Mouse (Mus musculus) liver, embryonic 13.5 days (tissue): ENCODE results near the gene Vmn2r124. TPM values are rescaled to one million over a fixed set of nuclear protein-coding genes. Genes with fewer than 3 reads are reported as not detected.
"Not testable (repeated sequence)": the region's sequence is repeated elsewhere in the genome, so short reads cannot be mapped to it uniquely, and the experiment has no call there.

Experiments
- ATAC-seq: fragments of 200-750 bp; cut with Nextera tagmentation; 2 replicates; pipeline ENCODE4 v1.8.0; 2017; ENCODE audit warnings: low read depth, mild to moderate bottlenecking, moderate number of reproducible peaks, moderate library complexity
- DNase-seq: peaks from one replicate; pipeline ENCODE4 v3.0.0; 2022
- H3K27ac ChIP-seq: fragments of 300-500 bp; sonication (generic); 2 replicates; pipeline ENCODE4 v1.5.1; 2015; ENCODE audit warnings: moderate library complexity, mild to moderate bottlenecking, inconsistent platforms
- H3K27me3 ChIP-seq: fragments of 300-500 bp; sonication (generic); 2 replicates; pipeline ENCODE4 v1.6.1; 2015; ENCODE audit warnings: mild to moderate bottlenecking, inconsistent platforms
- H3K36me3 ChIP-seq: fragments of 300-500 bp; sonication (generic); 2 replicates; pipeline ENCODE4 v1.6.1; 2015; ENCODE audit warnings: mild to moderate bottlenecking, inconsistent platforms
- H3K4me1 ChIP-seq: fragments of 300-500 bp; sonication (generic); replicated peaks from 2 replicates; pipeline ENCODE4 v1.6.1; 2015; ENCODE audit warnings: inconsistent platforms
- H3K4me2 ChIP-seq: fragments of 300-500 bp; sonication (generic); 2 replicates; pipeline ENCODE4 v1.6.1; 2015; ENCODE audit warnings: inconsistent platforms, mild to moderate bottlenecking, moderate library complexity
- H3K4me3 ChIP-seq: fragments of 300-500 bp; sonication (generic); replicated peaks from 2 replicates; pipeline ENCODE4 v1.5.1; 2015; ENCODE audit warnings: mild to moderate bottlenecking, inconsistent platforms
- H3K9ac ChIP-seq: fragments of 300-500 bp; sonication (generic); 2 replicates; pipeline ENCODE4 v1.6.1; 2015; ENCODE audit warnings: mild to moderate bottlenecking, inconsistent platforms
- H3K9me3 ChIP-seq: fragments of 300-500 bp; sonication (generic); replicated peaks from 2 replicates; pipeline ENCODE4 v1.6.1; 2016; ENCODE audit warnings: inconsistent platforms
- WGBS: fragments of 180-500 bp; shearing (Covaris S2); methylation state at CpG from one replicate; pipeline ENCODE4 v1.1.7; 2015; ENCODE audit not compliant: insufficient replicate concordance; 5-methylcytosine and 5-hydroxymethylcytosine counted together
- polyA plus RNA-seq: library from polyadenylated mRNA; unstranded; fragments of >200 nt; fragmentation: Nextera tagmentation; extraction: Ambion mirVana; gene quantifications from 2 replicates; pipeline ENCODE4 v1.2.1, GENCODE M21; 2015

Vmn2r124 gene
- not detected in 2 replicates for polyA plus RNA-seq

- no peak for DNase-seq
- no peak within 1 kb of the TSS for H3K4me2 ChIP-seq
- H3K4me1 ChIP-seq: no peaks in the 10 kb centered on the region
- 23% methylated on average over 2 of the region's 2 CpGs for WGBS
- no peaks in the 10 kb centered on the region for H3K36me3 ChIP-seq
- H3K27ac ChIP-seq: no peak within 1 kb of the TSS
- no peaks in the 10 kb centered on the region for H3K9me3 ChIP-seq
- no peaks in the 10 kb centered on the region for H3K27me3 ChIP-seq
- no peak for ATAC-seq
- no peak within 1 kb of the TSS for H3K9ac ChIP-seq
- no peak within 1 kb of the TSS for H3K4me3 ChIP-seq
These were observed at the start of gene Vmn2r124 for GRCm38 (mm10) chr17:18049124-18049523. Gene Vmn2r124 (plus strand): TSS chr17:18049424.

GRCm38 (mm10) chr17:18004752-18005151 is 44.5 kb upstream of the Vmn2r124 start:
- Histone ChIP-seq H3K27ac (no peak overlapping the region), H3K9me3 (no peaks in the 10 kb centered on the region), H3K9ac (no peak overlapping the region), H3K4me1 (no peaks in the 10 kb centered on the region), H3K4me2 (no peak overlapping the region), H3K4me3 (no peak overlapping the region), H3K36me3 (no peaks in the 10 kb centered on the region), H3K27me3 (no peaks in the 10 kb centered on the region)
- 65% methylated on average over 1 of the region's 1 CpGs for WGBS
- ATAC-seq (no peak), DNase-seq (no peak)

DNA sequence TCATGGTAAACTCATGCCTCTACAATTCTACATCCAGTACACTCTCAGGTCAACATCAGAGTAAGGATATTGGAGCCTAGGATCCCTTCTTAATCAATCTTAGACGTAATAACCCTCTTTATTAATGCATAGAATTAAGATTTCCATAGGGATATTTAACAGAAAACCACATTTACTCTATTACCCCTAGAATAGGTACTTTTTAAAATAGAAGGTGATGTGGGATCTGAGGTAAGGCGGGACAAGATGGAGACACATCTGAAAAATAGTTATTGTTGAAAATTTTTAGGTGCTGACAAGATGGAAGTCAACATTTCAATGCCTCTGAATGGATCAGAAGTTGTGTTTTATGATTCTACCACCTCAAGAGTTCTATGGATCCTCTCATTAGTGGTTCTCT is 27.8 kb upstream of the Vmn2r124 start, which contains the start of gene Fpr-rs4:
Gene Fpr-rs4 (plus strand): TSS at position 301 of the 400 bp plus-strand sequence.
- H3K9ac ChIP-seq: no peak within 1 kb of the TSS
- H3K27ac ChIP-seq: no peak within 1 kb of the TSS
- H3K4me3 ChIP-seq: no peak within 1 kb of the TSS
- no peak within 1 kb of the TSS for H3K4me2 ChIP-seq
- no peaks in the 10 kb centered on the region for H3K27me3 ChIP-seq
- no peak for DNase-seq
- no peak for ATAC-seq
- no peaks in the 10 kb centered on the region for H3K36me3 ChIP-seq
- no peaks in the 10 kb centered on the region for H3K4me1 ChIP-seq
- WGBS: 32% methylated on average over 2 of the region's 2 CpGs
- H3K9me3 ChIP-seq: no peaks in the 10 kb centered on the region

DNA sequence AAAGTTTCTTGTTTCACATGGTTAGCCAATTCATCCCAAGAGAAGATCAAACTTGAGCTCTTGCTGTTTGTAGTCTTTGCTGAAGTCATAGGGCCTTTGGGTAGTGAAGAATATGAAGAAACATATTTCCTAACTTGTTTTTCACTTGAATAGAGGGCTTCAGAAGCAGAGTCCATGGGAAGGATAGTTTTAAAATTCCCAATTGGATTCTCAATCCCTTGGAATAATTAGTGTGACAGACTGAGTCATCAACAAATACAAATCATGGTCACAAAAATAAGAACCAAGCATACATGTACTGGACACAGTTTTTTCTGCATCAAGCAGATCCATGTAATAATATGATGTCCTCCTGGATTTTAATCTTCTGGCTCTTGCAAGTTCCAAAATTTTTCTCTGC is 35.5 kb downstream of the Vmn2r124 start, which contains the start of gene Vmn2r91:
Gene Vmn2r91 (plus strand): TSS at position 301 of the 400 bp plus-strand sequence.
- not testable (repeated sequence) for H3K9ac ChIP-seq, H3K4me3 ChIP-seq, H3K27me3 ChIP-seq, H3K9me3 ChIP-seq, H3K4me2 ChIP-seq, H3K36me3 ChIP-seq, DNase-seq, H3K27ac ChIP-seq, H3K4me1 ChIP-seq, ATAC-seq

DNA sequence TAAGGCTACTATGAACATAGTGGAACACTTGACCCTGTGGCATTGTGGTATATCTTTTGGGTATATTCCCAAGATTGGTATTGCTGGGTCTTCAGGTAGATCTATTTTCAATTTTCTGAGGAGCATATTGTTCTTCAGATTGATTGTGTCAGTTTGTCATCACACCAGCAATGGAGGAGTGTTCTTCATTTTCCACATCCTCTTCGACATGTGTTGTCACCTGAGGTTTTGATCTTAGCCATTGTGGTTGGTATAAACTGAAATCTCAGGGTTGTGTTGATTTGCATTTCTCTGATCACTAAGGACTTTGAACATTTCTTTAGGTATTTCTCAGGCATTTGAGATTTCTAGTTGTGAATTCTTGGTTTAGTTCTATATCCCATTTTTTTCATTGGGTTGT is 46.4 kb downstream of the Vmn2r124 start:
- not testable (repeated sequence) for H3K9me3 ChIP-seq, ATAC-seq, H3K4me2 ChIP-seq, H3K9ac ChIP-seq, H3K4me3 ChIP-seq, H3K27me3 ChIP-seq, H3K36me3 ChIP-seq, H3K4me1 ChIP-seq, H3K27ac ChIP-seq, DNase-seq
- WGBS: 33% methylated on average over 1 of the region's 1 CpGs

DNA sequence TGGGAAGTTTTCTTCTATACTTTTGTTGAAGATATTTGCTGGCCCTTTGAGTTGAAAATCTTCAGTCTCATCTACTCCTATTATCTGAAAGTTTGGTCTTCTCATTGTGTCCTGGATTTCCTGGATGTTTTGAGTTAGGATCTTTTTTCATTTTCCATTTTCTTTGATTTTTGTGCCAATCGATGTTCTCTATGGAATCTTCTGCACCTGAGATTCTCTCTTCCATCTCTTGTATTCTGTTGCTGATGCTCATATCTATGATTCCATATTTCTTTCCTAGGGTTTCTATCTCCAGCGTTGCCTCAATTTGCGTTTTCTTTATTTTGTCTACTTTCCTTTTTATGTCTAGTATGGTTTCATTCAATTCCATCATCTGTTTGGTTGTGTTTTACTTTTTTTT is 53.0 kb downstream of the Vmn2r124 start:
- not testable (repeated sequence) for H3K36me3 ChIP-seq, H3K9ac ChIP-seq, H3K27me3 ChIP-seq, H3K4me2 ChIP-seq, DNase-seq, H3K27ac ChIP-seq, H3K9me3 ChIP-seq, H3K4me1 ChIP-seq, ATAC-seq, H3K4me3 ChIP-seq
- WGBS: 64% methylated on average over 3 of the region's 3 CpGs

Other genes starting within 250 kb of the Vmn2r124 start
- 3.1 and 3.4 TPM in 2 replicates for gene Spaca6, start 222.3 kb upstream of the Vmn2r124 start, polyA plus RNA-seq
- 0.05 TPM in 2 replicates for gene Has1, start 194.2 kb upstream of the Vmn2r124 start, polyA plus RNA-seq
- 1.9 and 2.3 TPM in 2 replicates for gene Fpr1, start 165.5 kb upstream of the Vmn2r124 start, polyA plus RNA-seq
- 0.36 and 0.95 TPM in 2 replicates for gene Fpr2, start 161.6 kb upstream of the Vmn2r124 start, polyA plus RNA-seq
- gene Fpr3, start 161.6 kb upstream of the Vmn2r124 start, polyA plus RNA-seq: not detected in 2 replicates
- gene Fpr-rs4, start 27.7 kb upstream of the Vmn2r124 start, polyA plus RNA-seq: not detected in 2 replicates
- gene Vmn2r91, start 35.6 kb downstream of the Vmn2r124 start, polyA plus RNA-seq: not detected in 2 replicates
- not detected in 2 replicates for gene Vmn2r92, start 102.5 kb downstream of the Vmn2r124 start, polyA plus RNA-seq
- not detected in 2 replicates for gene Vmn2r94, start 228.3 kb downstream of the Vmn2r124 start, polyA plus RNA-seq
- not detected in 2 replicates for gene Vmn2r93, start 248.7 kb downstream of the Vmn2r124 start, polyA plus RNA-seq